Mouse (Mus musculus): ENCODE data around the gene Esrrg. TPM values are rescaled to one million over a fixed set of nuclear protein-coding genes. Genes with fewer than 3 reads are reported as not detected.

Esrrg gene
- polyA plus RNA-seq, 1 experiment = 0.54 TPM

- no peak for TF ChIP-seq POLR2A (IDR thresholded peaks at IDR 0.05; ENCODE audit: low read depth, low read length)
- no peak for TF ChIP-seq CTCF (IDR thresholded peaks at IDR 0.05; ENCODE audit: borderline replicate concordance, insufficient read depth, low read length)
- Histone ChIP-seq H3K27ac (ENCODE audit: insufficient read depth, low read length) (no peak overlapping the region), H3K4me1 (ENCODE audit: control insufficient read depth, insufficient read depth, low read length) (no peaks in the 10 kb centered on the region), H3K4me3 (ENCODE audit: insufficient read depth, low read length) (no peak overlapping the region)
Observed at GRCm38 (mm10) chr1:187787055-187788016, 178.7 kb downstream of the Esrrg start.

DNA sequence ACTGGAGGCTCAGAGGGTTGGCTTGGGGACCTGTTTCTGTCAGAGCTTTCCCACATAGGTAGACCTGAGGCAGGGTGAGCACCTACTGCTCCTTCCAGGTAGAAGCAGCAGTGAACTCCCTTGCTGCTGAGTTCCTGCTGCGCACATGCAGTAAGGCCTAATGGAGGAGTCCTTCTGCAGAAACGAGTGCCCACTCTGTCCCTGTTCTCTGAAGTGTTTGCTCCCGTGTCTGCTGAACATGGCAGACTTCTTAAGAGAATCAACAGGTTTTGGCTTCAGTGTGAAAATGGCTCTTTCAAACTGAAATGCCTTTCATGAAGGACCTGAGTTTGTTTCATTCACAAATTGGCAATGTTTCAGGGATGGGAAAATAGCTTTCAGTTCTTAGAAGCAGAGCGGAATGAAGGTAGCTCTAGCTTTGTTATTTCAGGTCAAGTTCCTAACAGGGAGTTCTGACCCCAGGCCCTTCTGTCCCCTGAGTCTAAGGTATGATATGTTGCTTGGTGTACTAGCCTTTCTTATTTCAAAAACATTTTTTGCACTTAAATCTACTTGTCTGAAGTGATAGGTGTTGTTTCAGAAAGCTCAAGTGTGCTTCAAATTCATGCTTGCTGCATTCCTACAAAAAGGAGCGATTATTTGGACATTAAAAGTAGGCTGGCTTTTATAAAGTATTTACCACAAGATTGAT lies 185.8 kb downstream of the Esrrg start:
- Histone ChIP-seq H3K4me3 (ENCODE audit: insufficient read depth, low read length) (no peak overlapping the region), H3K27ac (ENCODE audit: insufficient read depth, low read length) (no peak overlapping the region), H3K4me1 (ENCODE audit: control insufficient read depth, insufficient read depth, low read length) (no peaks in the 10 kb centered on the region)
- TF ChIP-seq POLR2A (IDR thresholded peaks at IDR 0.05; ENCODE audit: low read depth, low read length) (no peak), CTCF (IDR thresholded peaks at IDR 0.05; ENCODE audit: borderline replicate concordance, insufficient read depth, low read length) (no peak)

DNA sequence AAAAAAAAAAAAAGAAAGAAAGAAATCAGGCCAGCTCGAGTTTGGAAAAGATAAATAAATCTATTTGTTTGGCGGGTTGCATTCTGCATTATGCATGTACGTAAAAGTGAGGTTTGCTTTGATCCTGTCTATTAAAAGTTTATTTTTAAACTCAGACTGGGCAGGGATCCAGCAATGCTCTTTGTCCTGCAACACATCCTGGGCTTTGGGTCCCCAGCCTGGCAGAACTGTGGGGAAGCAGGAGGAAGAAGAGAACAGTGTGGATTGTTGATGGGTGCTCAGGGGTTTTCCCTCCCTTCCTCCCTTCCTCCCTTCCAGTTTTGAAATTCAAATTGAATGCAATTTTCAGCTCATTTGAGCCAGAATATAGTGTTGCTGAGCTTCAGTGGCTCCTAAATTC lies 187.0 kb downstream of the Esrrg start:
- Histone ChIP-seq H3K4me3 (ENCODE audit: insufficient read depth, low read length) (no peak overlapping the region), H3K4me1 (ENCODE audit: control insufficient read depth, insufficient read depth, low read length) (peaks cover 2% of the 10 kb centered on the region), H3K27ac (ENCODE audit: insufficient read depth, low read length) (no peak overlapping the region)
- TF ChIP-seq POLR2A (IDR thresholded peaks at IDR 0.05; ENCODE audit: low read depth, low read length) (no peak), CTCF (IDR thresholded peaks at IDR 0.05; ENCODE audit: borderline replicate concordance, insufficient read depth, low read length) (no peak)

DNA sequence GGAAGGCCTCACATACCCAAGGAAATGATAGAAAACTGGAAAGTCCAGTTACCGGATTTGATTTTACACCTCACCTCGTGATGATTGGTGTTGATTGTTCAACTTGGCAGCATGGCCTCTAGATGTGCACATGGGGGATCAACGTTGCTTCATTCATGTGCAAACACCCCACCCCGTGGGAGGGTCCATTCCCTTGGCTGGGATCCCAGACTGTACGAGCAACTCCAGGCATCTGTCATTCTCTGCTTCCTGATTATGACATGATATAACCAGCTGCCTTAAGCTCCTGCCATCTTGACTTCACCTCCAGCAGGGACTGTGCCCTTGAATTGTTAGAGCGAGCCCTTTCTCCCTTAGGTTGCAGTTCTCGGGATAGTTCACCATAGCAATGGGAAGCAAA lies 190.7 kb downstream of the Esrrg start:
- no peak overlapping the region for H3K27ac ChIP-seq (ENCODE audit: insufficient read depth, low read length)
- H3K4me3 ChIP-seq (ENCODE audit: insufficient read depth, low read length) = no peak overlapping the region
- no peak for TF ChIP-seq POLR2A (IDR thresholded peaks at IDR 0.05; ENCODE audit: low read depth, low read length)
- no peak for TF ChIP-seq CTCF (IDR thresholded peaks at IDR 0.05; ENCODE audit: borderline replicate concordance, insufficient read depth, low read length)
- H3K4me1 ChIP-seq (ENCODE audit: control insufficient read depth, insufficient read depth, low read length) = peaks cover 2% of the 10 kb centered on the region

GRCm38 (mm10) chr1:187800761-187801160 lies 192.2 kb downstream of the Esrrg start:
- Histone ChIP-seq H3K4me3 (ENCODE audit: insufficient read depth, low read length) (no peak overlapping the region), H3K27ac (ENCODE audit: insufficient read depth, low read length) (no peak overlapping the region), H3K4me1 (ENCODE audit: control insufficient read depth, insufficient read depth, low read length) (peaks cover 2% of the 10 kb centered on the region)
- TF ChIP-seq CTCF (IDR thresholded peaks at IDR 0.05; ENCODE audit: borderline replicate concordance, insufficient read depth, low read length) (no peak), POLR2A (IDR thresholded peaks at IDR 0.05; ENCODE audit: low read depth, low read length) (no peak)

GRCm38 (mm10) chr1:187803566-187803965 lies 195.0 kb downstream of the Esrrg start:
- no peak overlapping the region for H3K27ac ChIP-seq (ENCODE audit: insufficient read depth, low read length)
- H3K4me1 ChIP-seq (ENCODE audit: control insufficient read depth, insufficient read depth, low read length) = peaks cover 2% of the 10 kb centered on the region
- no peak overlapping the region for H3K4me3 ChIP-seq (ENCODE audit: insufficient read depth, low read length)
- TF ChIP-seq POLR2A (IDR thresholded peaks at IDR 0.05; ENCODE audit: low read depth, low read length) (no peak), CTCF (IDR thresholded peaks at IDR 0.05; ENCODE audit: borderline replicate concordance, insufficient read depth, low read length) (no peak)

DNA sequence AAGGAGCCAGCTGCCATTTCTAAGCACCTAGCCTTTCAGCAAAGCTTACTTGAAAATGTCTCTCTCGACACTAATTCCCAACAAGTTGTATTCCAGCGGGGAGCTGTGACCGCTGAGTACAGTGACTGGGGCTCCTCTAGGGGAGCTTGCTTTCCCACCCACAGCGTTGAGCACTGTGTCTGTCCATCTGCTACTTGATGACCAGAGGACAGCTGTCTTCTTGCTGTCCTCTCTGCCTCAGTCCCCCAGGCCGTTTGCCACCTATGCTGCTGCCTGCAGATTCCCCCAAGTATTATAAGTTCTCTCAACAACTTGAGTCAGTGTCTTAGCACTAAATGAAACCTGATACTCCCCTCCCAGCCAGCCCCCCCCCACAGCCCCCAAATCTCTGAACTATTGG lies 195.4 kb downstream of the Esrrg start:
- Histone ChIP-seq H3K27ac (ENCODE audit: insufficient read depth, low read length) (no peak overlapping the region), H3K4me1 (ENCODE audit: control insufficient read depth, insufficient read depth, low read length) (peaks cover 2% of the 10 kb centered on the region), H3K4me3 (ENCODE audit: insufficient read depth, low read length) (no peak overlapping the region)
- TF ChIP-seq CTCF (IDR thresholded peaks at IDR 0.05; ENCODE audit: borderline replicate concordance, insufficient read depth, low read length) = no peak
- no peak for TF ChIP-seq POLR2A (IDR thresholded peaks at IDR 0.05; ENCODE audit: low read depth, low read length)

- Histone ChIP-seq H3K27ac (ENCODE audit: insufficient read depth, low read length) (no peak overlapping the region), H3K4me3 (ENCODE audit: insufficient read depth, low read length) (no peak overlapping the region), H3K4me1 (ENCODE audit: control insufficient read depth, insufficient read depth, low read length) (peaks cover 2% of the 10 kb centered on the region)
- TF ChIP-seq CTCF (IDR thresholded peaks at IDR 0.05; ENCODE audit: borderline replicate concordance, insufficient read depth, low read length) (no peak), POLR2A (IDR thresholded peaks at IDR 0.05; ENCODE audit: low read depth, low read length) (no peak)
Observed at GRCm38 (mm10) chr1:187805001-187805400, 196.4 kb downstream of the Esrrg start.

DNA sequence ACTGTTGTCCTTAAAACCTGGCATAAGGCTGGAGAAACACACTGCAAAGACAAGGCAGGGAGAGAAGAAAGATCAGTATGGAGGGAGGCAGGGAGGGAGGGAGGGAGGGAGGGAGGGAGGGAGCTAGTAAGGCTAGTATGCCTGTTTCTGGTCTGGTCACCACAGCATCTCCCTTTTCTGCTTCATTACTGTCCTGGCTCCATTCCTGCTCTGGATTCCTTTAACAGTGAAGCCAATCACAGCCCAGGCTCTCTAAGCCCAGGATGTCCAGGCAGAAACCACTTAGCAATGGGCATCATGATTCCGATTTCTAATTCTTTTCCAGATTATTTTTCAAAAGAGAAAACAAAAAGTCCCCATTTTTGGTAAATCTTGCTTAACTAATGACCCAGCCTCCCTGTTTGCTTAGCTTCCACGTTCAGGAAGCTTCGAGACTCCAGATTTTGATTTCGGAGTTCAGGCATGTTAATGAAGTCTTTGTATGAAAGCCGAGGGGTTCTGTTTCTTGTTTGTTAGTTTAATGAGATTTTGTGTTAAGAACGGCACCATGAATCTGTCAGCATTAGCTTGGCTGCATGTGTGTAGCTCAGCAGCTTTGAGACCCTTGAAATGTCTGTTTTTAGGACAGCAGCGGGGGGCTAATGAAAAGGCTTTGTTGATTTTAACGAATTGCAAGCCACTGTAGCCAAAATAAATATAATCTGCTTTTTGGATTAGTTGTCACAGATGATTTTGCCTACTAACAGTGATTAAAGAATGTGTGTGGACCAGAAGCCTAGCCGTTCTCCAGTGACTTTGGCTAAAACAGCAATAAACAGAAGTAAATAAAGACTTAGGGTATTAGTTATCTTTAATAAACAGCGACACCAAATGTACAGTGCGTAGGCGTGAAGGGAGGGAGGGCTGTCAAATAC lies 199.1 kb downstream of the Esrrg start:
- H3K27ac ChIP-seq (ENCODE audit: insufficient read depth, low read length) = no peak overlapping the region
- H3K4me1 ChIP-seq (ENCODE audit: control insufficient read depth, insufficient read depth, low read length) = no peaks in the 10 kb centered on the region
- H3K4me3 ChIP-seq (ENCODE audit: insufficient read depth, low read length) = no peak overlapping the region
- TF ChIP-seq POLR2A (IDR thresholded peaks at IDR 0.05; ENCODE audit: low read depth, low read length) = no peak

All from embryonic fibroblast, embryonic 13.5 days (primary cell).